Mouse (Mus musculus) megakaryocyte, embryonic 14.5 days (primary cell): Measurements from ENCODE around the gene Vwa3b.

Source experiments
- FLI1 ChIP-seq: IDR thresholded peaks from 2 replicates; pipeline ENCODE4 v1.6.1; 2012; ENCODE audit warnings: low read length, inconsistent platforms, mixed read lengths
- GATA1 ChIP-seq: IDR thresholded peaks from 3 replicates; pipeline ENCODE4 v1.6.1; 2012; ENCODE audit warnings: mixed read lengths, low read length, inconsistent platforms, borderline replicate concordance

GRCm38 (mm10) chr1:37045472-37045871 is 19.1 kb downstream of the Vwa3b start:
- no peak for TF ChIP-seq GATA1
- TF ChIP-seq FLI1 = no peak
